ENCODE assay signal across 31 mouse cellular contexts in the genomic region with DNA sequence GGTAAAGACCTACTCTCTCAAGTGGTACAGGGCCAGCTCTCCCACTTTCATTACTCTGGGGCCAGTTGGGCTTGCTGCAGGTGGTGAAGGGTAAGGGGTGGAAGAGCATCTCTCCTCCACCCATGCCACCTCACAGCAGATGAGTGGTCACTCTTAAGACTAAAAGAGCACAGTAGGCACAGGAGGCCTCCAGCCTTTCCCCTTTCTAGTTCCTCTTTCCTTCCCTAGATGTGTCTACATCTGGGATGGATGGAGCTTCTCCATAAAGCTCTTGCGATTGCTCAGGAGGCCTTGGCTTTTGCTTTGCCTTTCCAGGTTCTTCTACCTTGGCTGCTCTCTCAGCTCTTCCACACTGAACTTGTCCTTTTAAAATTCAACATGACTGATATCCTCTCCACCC.
DNase-seq lines count a peak whose midpoint lies in the region; ATAC-seq lines count a peak whose summit lies in the region.
"Had no signal": no experiment of that assay in that cellular context is flagged by ENCODE, and none has a peak within 500 bp of the region (broad histone marks: within the 10 kb centered on the region; RNA-seq: fewer than 3 reads in every experiment).

No protein-coding gene starts in this region.

- H3K9me3 ChIP-seq in embryonic facial prominence, embryonic 10.5 days, result no peaks in the 10 kb centered on the region
- H3K9me3 ChIP-seq in embryonic facial prominence, embryonic 15.5 days (replicated peaks), result no peaks in the 10 kb centered on the region
- no peaks in the 10 kb centered on the region for H3K9me3 ChIP-seq in limb, embryonic 10.5 days (replicated peaks)
- no peaks in the 10 kb centered on the region for H3K9me3 ChIP-seq in limb, embryonic 15.5 days
- H3K9me3 ChIP-seq: forebrain, embryonic 10.5 days; G1E; heart, embryonic 13.5 days had no signal

- H3K9ac ChIP-seq in embryonic facial prominence, embryonic 15.5 days, result no peak overlapping the region
- H3K9ac ChIP-seq in limb, embryonic 15.5 days, result no peak overlapping the region
- H3K9ac ChIP-seq: forebrain, postnatal 0 days; heart, embryonic 13.5 days; hindbrain, embryonic 14.5 days had no signal

- no peak overlapping the region for H3K4me2 ChIP-seq in embryonic facial prominence, embryonic 15.5 days (replicated peaks)
- H3K4me2 ChIP-seq in limb, embryonic 15.5 days, result no peak overlapping the region
- H3K4me2 ChIP-seq: heart, embryonic 13.5 days; hindbrain, embryonic 14.5 days had no signal

- 100% methylated on average over 1 of the region's 1 CpGs for WGBS in embryonic facial prominence, embryonic 10.5 days
- WGBS in embryonic facial prominence, embryonic 15.5 days, result 100% methylated on average over 1 of the region's 1 CpGs
- 95% methylated on average over 1 of the region's 1 CpGs for WGBS in limb, embryonic 10.5 days
- 94% methylated on average over 1 of the region's 1 CpGs for WGBS in limb, embryonic 15.5 days

- peak overlapping the region; percentile 74 for H3K27ac ChIP-seq in embryonic facial prominence, embryonic 10.5 days (replicated peaks)
- H3K27ac ChIP-seq in embryonic facial prominence, embryonic 15.5 days (replicated peaks), result peak overlapping the region; percentile 77; the same call in 1 of the 2 replicates
- peak overlapping the region; percentile 78 for H3K27ac ChIP-seq in limb, embryonic 10.5 days
- H3K27ac ChIP-seq in limb, embryonic 15.5 days, result peak overlapping the region; percentile 79; the same call in 1 of the 2 replicates
- H3K27ac ChIP-seq: forebrain, embryonic 10.5 days; heart, embryonic 13.5 days; hindbrain, embryonic 14.5 days; hindbrain, postnatal 0 days had no signal

- H3K27me3 ChIP-seq in embryonic facial prominence, embryonic 10.5 days (replicated peaks; ENCODE audit: low read depth, poor library complexity, severe bottlenecking), result no peaks in the 10 kb centered on the region
- H3K27me3 ChIP-seq in embryonic facial prominence, embryonic 15.5 days, result no peaks in the 10 kb centered on the region
- no peaks in the 10 kb centered on the region for H3K27me3 ChIP-seq in limb, embryonic 10.5 days (ENCODE audit: low read depth, poor library complexity, severe bottlenecking)
- H3K27me3 ChIP-seq in limb, embryonic 15.5 days, result no peaks in the 10 kb centered on the region
- H3K27me3 ChIP-seq: CH12.LX; heart, embryonic 13.5 days had no signal

- H3K4me3 ChIP-seq in embryonic facial prominence, embryonic 10.5 days, result no peak overlapping the region
- no peak overlapping the region for H3K4me3 ChIP-seq in embryonic facial prominence, embryonic 15.5 days (replicated peaks)
- H3K4me3 ChIP-seq in limb, embryonic 10.5 days, result no peak overlapping the region
- H3K4me3 ChIP-seq in limb, embryonic 15.5 days, result no peak overlapping the region
- H3K4me3 ChIP-seq: forebrain, embryonic 10.5 days; heart, embryonic 13.5 days had no signal

- H3K36me3 ChIP-seq in embryonic facial prominence, embryonic 10.5 days (replicated peaks), result no peaks in the 10 kb centered on the region
- no peaks in the 10 kb centered on the region for H3K36me3 ChIP-seq in embryonic facial prominence, embryonic 15.5 days
- no peaks in the 10 kb centered on the region for H3K36me3 ChIP-seq in limb, embryonic 10.5 days
- no peaks in the 10 kb centered on the region for H3K36me3 ChIP-seq in limb, embryonic 15.5 days
- H3K36me3 ChIP-seq: forebrain, embryonic 10.5 days; G1E; heart, embryonic 13.5 days had no signal

- no peak for DNase-seq in embryonic facial prominence, embryonic 10.5 days (ENCODE audit: low spot score)
- DNase-seq in limb, embryonic 10.5 days (ENCODE audit: low spot score), result no peak
- no peak for DNase-seq in lung, postnatal 10 days
- DNase-seq in right cerebral cortex, adult 2 months (ENCODE audit: low spot score in 2 of 2), result no peak
- no peak for DNase-seq in adrenal gland, adult 18-20 months (ENCODE audit: low spot score in 2 of 2)
- no peak for DNase-seq in neural tube, embryonic 10.5 days (ENCODE audit: extremely low spot score, low spot score)
- DNase-seq: adrenal gland, adult 8-10 months; adrenal gland, postnatal 25 days; B cell, adult 2 months; cerebellum, adult 11-12 months; cerebellum, adult 8-10 months; cerebellum, postnatal 10 days; cerebellum, postnatal 36 days; embryo, embryonic 11 days; forebrain, postnatal 0 days; gastrocnemius, postnatal 10 days; gastrocnemius, postnatal 36 days; heart, adult 11 months; heart, postnatal 14 days; heart, postnatal 4 days had no signal

- peaks cover 48% of the 10 kb centered on the region for H3K4me1 ChIP-seq in embryonic facial prominence, embryonic 10.5 days
- peaks cover 23% of the 10 kb centered on the region for H3K4me1 ChIP-seq in embryonic facial prominence, embryonic 15.5 days
- peaks cover 53% of the 10 kb centered on the region for H3K4me1 ChIP-seq in limb, embryonic 10.5 days
- peaks cover 15% of the 10 kb centered on the region for H3K4me1 ChIP-seq in limb, embryonic 15.5 days

- no peak for ATAC-seq in embryonic facial prominence, embryonic 15.5 days (ENCODE audit: insufficient number of reproducible peaks, low FRiP score, low TSS enrichment, low read depth)
- no peak for ATAC-seq in limb, embryonic 15.5 days (ENCODE audit: insufficient number of reproducible peaks, low FRiP score, low TSS enrichment, low read depth)
- ATAC-seq: forebrain, embryonic 14.5 days; forebrain, postnatal 0 days; hindbrain, postnatal 0 days; inflammation-experienced regulatory T-cells, adult 6 months; intestine, embryonic 16.5 days had no signal
